Mouse (Mus musculus) gastrocnemius, postnatal 4 days (tissue): ENCODE results near the gene Smap2. TPM values are rescaled to one million over a fixed set of nuclear protein-coding genes. Genes with fewer than 3 reads are reported as not detected.
A peak's percentile ranks its signal among the peaks of the same experiment; 100 is the strongest.
"Not testable (repeated sequence)": the region's sequence is repeated elsewhere in the genome, so short reads cannot be mapped to it uniquely, and the experiment has no call there.

Experiments used
- DNase-seq, 2 experiments: peaks; one replicate each; pipeline ENCODE4 v3.0.0; 2021 to 2022; ENCODE audit warnings: low spot score in 2 of 2, mixed read lengths in 2 of 2
- long read RNA-seq, 2 experiments: library from polyadenylated mRNA; stranded (forward); transcript quantifications; one replicate each; pipeline ENCODE4 v2.0.0; 2021
- total RNA-seq, 2 experiments: library from RNA; stranded (reverse); gene quantifications; 2 replicates each; pipeline ENCODE4 v1.2.3; 2021

The Smap2 gene
- total RNA-seq, result 10 to 100 TPM; 22.1 to 25.7 TPM
- long read RNA-seq, experiment 1, transcript Smap2-201 (10 exons, 2,905 nt), result major isoform, 33 of 42 reads
- long read RNA-seq, experiment 1, partial matches to known transcripts, result 2 of 42 reads
- long read RNA-seq, experiment 1, other reads (novel, unspliced or antisense), result 7 of 42 reads
- long read RNA-seq, experiment 2, transcript Smap2-201 (10 exons, 2,905 nt), result major isoform, 39 of 44 reads
- long read RNA-seq, experiment 2, partial matches to known transcripts, result 2 of 44 reads
- long read RNA-seq, experiment 2, other reads (novel, unspliced or antisense), result 3 of 44 reads

- peak; percentile 99 to 100 for DNase-seq
Observed at GRCm38 (mm10) chr4:121016928-121017657, at the start of gene Smap2. Gene Smap2 (minus strand): TSS chr4:121017247.

DNA sequence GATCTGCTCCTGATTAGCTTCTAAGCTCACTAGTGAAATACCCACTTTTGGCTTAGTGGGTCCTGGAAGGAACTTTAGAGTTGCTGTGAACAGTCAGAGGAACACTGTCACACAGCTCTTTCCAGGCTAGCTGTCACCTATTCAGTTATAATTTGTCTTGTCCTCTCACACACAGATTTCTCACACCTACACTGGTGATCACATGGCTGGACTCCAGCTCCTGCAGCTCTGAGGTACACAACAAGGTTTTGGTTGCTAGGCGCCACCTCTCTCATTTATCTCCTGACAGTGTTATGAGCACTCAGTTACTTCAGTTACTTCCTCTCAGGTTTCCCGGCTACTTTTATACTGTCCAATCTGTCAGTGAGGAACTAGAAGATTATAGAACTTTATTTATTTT lies 48.3 kb upstream of the Smap2 start:
- no peak for DNase-seq

DNA sequence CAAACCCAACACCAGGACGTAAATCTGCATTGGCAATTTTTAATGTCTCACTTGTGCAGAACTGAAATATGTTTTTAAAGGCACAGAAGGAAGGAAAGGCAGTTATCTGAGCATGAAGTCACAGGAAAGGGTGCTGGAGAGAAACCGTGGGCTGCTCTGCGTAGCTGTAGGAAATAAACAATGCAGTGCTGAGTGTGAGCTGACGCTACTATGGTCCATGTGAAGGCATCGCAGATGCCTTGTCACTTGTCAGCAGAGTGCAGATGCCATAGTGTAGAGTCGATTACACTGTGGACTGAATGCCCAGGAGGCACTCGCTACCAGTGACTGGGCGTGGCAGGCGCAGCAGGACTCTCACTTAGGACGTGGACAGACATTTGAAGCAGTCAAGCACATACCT lies 42.2 kb upstream of the Smap2 start:
- DNase-seq, result not testable (repeated sequence)

- DNase-seq, result no peak
Observed at GRCm38 (mm10) chr4:121057032-121057431, 40.0 kb upstream of the Smap2 start.

- no peak for DNase-seq
Observed at GRCm38 (mm10) chr4:121056342-121056741, 39.3 kb upstream of the Smap2 start.

- no peak for DNase-seq
Observed at GRCm38 (mm10) chr4:121052454-121053323, 35.6 kb upstream of the Smap2 start.

- DNase-seq, result no peak
Observed at GRCm38 (mm10) chr4:121051863-121052262, 34.8 kb upstream of the Smap2 start.

GRCm38 (mm10) chr4:121042946-121043345 lies 25.9 kb upstream of the Smap2 start:
- DNase-seq, result no peak

- no peak for DNase-seq
Observed at GRCm38 (mm10) chr4:121042472-121042871, 25.4 kb upstream of the Smap2 start.

- peak in 1 of 2 experiments; percentile 63 for DNase-seq
Observed at GRCm38 (mm10) chr4:121040897-121041671, 24.0 kb upstream of the Smap2 start.

- DNase-seq, result no peak
Observed at GRCm38 (mm10) chr4:121040323-121040722, 23.3 kb upstream of the Smap2 start.

GRCm38 (mm10) chr4:121039331-121040115 lies 22.5 kb upstream of the Smap2 start, which contains the start of gene Col9a2:
Gene Col9a2 (plus strand): TSS chr4:121039385.
- DNase-seq, result peak in 1 of 2 experiments; percentile 37

GRCm38 (mm10) chr4:121033006-121033405 lies 16.0 kb upstream of the Smap2 start:
- DNase-seq, result no peak

DNA sequence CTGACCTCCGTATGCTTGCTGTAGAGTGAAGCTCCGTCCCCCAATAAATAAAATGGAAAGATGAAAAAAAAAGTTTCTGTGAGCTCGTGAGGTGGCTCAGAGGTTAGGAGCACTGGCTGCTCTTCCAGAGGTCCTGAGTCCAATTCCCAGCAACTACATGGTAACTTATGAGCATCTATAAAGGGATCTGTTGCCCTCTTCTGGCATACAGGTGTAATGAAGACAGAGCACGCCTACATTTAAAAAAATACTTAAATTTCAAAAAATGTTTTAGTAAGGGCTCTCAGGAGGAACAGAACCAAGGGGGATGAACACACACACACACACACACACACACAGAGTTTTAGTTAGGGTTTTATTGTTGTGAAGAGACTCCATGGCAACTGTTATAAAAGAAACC lies 14.4 kb upstream of the Smap2 start:
- DNase-seq, result no peak

- DNase-seq, result no peak
Observed at GRCm38 (mm10) chr4:121029632-121030031, 12.6 kb upstream of the Smap2 start.

DNA sequence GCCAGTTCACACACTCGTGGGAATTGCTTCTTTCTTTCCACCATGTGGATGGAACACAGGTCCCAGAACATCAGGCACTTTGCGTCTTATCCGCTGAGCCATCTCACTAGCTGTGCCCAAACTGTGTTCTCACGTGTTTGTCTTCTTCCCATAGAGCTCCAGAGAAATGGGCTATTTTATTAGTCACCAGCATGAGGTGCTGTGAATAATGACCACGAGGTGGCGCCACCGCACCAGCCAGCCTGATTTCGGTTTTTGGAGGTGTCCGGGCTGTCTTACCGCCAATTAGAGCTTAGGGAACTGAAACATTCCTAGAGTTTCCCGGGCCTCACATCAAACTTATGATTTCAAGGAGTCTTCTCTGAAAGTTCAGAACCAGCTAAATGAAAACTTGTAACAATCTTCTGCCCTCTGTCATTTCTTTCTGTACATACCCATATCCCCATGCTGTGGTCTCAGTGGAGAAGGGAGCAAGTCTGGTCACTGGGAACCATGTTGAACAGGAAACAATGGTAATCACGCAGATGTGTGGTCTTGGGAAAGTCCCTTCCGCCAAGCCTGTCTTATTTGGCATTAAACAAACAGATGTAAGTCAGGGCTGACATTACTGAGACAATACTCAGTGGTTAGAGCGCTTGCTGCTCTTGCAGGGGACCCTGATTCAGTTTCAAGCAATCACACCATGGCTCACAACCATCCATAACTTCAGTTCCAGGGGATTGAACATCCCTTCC lies 11.8 kb upstream of the Smap2 start:
- DNase-seq, result peak; percentile 40 to 63

GRCm38 (mm10) chr4:121028146-121028545 lies 11.1 kb upstream of the Smap2 start:
- no peak for DNase-seq

- DNase-seq, result no peak
Observed at GRCm38 (mm10) chr4:121025681-121026080, 8.6 kb upstream of the Smap2 start.

DNA sequence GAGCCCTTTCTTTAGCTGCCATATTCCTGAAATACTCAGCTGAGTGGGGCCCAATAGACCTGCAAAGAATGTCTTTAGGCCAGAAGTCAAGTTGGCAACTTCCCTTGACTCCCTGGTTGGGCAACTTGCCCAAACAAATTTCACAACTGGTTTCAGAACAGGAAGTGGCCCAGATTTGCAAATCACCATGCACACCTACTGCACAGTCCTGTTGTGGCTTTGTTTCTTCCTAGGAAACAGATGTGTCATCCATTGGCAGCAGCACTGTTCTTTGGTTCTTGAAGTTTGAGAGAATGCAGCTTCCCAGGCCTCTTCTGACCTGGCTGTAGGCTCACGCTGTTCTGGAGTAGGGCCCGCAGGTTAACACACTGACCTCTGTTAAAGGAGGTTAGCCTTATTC lies 6.9 kb upstream of the Smap2 start:
- DNase-seq, result no peak
